Comparison of ENCODE assay signal across 8 mouse cellular contexts in the genomic region with DNA sequence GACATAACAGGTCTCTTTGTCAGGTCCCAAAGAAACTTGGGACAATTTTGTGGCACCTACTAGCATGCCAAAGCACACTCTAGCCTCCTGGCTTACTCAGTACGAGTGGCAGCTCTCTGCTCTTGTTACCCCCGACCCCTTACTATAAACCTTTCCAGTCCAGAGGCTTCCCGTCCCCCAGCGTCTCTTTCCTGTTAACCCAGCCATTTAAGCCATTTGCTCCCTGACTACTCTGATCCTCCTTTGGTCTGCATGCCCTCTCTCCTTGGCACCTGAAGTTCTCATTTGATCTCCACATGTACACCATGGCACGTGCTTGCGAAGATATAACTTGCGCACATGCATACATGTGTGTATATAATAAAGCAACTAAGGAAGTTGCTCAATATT. TPM values are rescaled to one million over a fixed set of nuclear protein-coding genes. Genes with fewer than 3 reads are reported as not detected.
DNase-seq lines count a peak whose midpoint lies in the region; ATAC-seq and TF ChIP-seq lines count a peak whose summit lies in the region.

No protein-coding gene starts in this region.

- no peak for TF ChIP-seq EP300 in ES-Bruce4 (IDR thresholded peaks at IDR 0.05; ENCODE audit: insufficient read depth, low read depth, low read length)
- TF ChIP-seq EP300 in liver, postnatal 0 days (IDR thresholded peaks at IDR 0.05; ENCODE audit: low read depth): no peak

- H3K4me2 ChIP-seq in heart, embryonic 11.5 days: peak overlapping the region; percentile 87
- H3K4me2 ChIP-seq in forebrain, postnatal 0 days (ENCODE audit: low read depth): peak overlapping the region; percentile 65
- H3K4me2 ChIP-seq in liver, postnatal 0 days (ENCODE audit: low read depth, low read length): peak overlapping the region; percentile 75

- peak overlapping the region; percentile 98 for H3K27ac ChIP-seq in heart, embryonic 11.5 days (ENCODE audit: low read depth, low read length)
- H3K27ac ChIP-seq in ES-Bruce4 (ENCODE audit: insufficient read depth, low read length): peak overlapping the region; percentile 4; the same call in 1 of the 2 replicates
- no peak overlapping the region; the same call in 1 of the 2 replicates for H3K27ac ChIP-seq in forebrain, postnatal 0 days (ENCODE audit: low read depth, low read length)
- H3K27ac ChIP-seq in liver, postnatal 0 days (ENCODE audit: low read depth): peak overlapping the region; percentile 96

- no peaks in the 10 kb centered on the region for H3K9me3 ChIP-seq in heart, embryonic 11.5 days (replicated peaks; ENCODE audit: control insufficient read depth, low read length)
- H3K9me3 ChIP-seq in ES-Bruce4 (replicated peaks; ENCODE audit: control insufficient read depth, insufficient read depth, low read length, poor library complexity, severe bottlenecking): no peaks in the 10 kb centered on the region
- no peaks in the 10 kb centered on the region for H3K9me3 ChIP-seq in forebrain, postnatal 0 days (ENCODE audit: low read length)
- H3K9me3 ChIP-seq in liver, postnatal 0 days (ENCODE audit: low read length): no peaks in the 10 kb centered on the region

- ATAC-seq in heart, embryonic 11.5 days (replicated peaks; ENCODE audit: insufficient number of reproducible peaks, low FRiP score, low TSS enrichment): no peak
- no peak for ATAC-seq in forebrain, postnatal 0 days
- no peak for ATAC-seq in liver, postnatal 0 days

- 61% methylated on average over 7 of the region's 7 CpGs for WGBS in heart, embryonic 11.5 days (ENCODE audit: insufficient replicate concordance)
- WGBS in forebrain, postnatal 0 days: 53% methylated on average over 7 of the region's 7 CpGs
- 39% methylated on average over 7 of the region's 7 CpGs for WGBS in liver, postnatal 0 days (ENCODE audit: insufficient replicate concordance)

- no peaks in the 10 kb centered on the region for H3K36me3 ChIP-seq in heart, embryonic 11.5 days (ENCODE audit: control insufficient read depth, insufficient read depth, low read length)
- H3K36me3 ChIP-seq in ES-Bruce4 (ENCODE audit: control insufficient read depth, insufficient read depth, low read length, poor library complexity, severe bottlenecking): 0 out of 2 replicates have a peak, but pooled peaks cover 2% of the 10 kb centered on the region
- no peaks in the 10 kb centered on the region for H3K36me3 ChIP-seq in forebrain, postnatal 0 days (ENCODE audit: insufficient read depth)
- H3K36me3 ChIP-seq in liver, postnatal 0 days (replicated peaks; ENCODE audit: insufficient read depth, low read length): no peaks in the 10 kb centered on the region

- no peak for TF ChIP-seq CTCF in ES-Bruce4 (IDR thresholded peaks at IDR 0.05; ENCODE audit: low read depth, low read length)
- TF ChIP-seq CTCF in forebrain, postnatal 0 days (IDR thresholded peaks at IDR 0.05; ENCODE audit: low read depth): no peak
- TF ChIP-seq CTCF in liver, postnatal 0 days (IDR thresholded peaks at IDR 0.05; ENCODE audit: low read depth): no peak

- peaks cover 19% of the 10 kb centered on the region for H3K4me1 ChIP-seq in heart, embryonic 11.5 days (ENCODE audit: control insufficient read depth, insufficient read depth, low read length)
- peaks cover 6% of the 10 kb centered on the region for H3K4me1 ChIP-seq in ES-Bruce4 (ENCODE audit: control insufficient read depth, insufficient read depth, low read length)
- H3K4me1 ChIP-seq in forebrain, postnatal 0 days (ENCODE audit: insufficient read depth): 0 out of 2 replicates have a peak, but pooled peaks cover 8% of the 10 kb centered on the region
- peaks cover 22% of the 10 kb centered on the region for H3K4me1 ChIP-seq in liver, postnatal 0 days (ENCODE audit: insufficient read depth)

- DNase-seq in heart, adult 8-10 months (ENCODE audit: low spot score): no peak
- no peak for DNase-seq in forebrain, postnatal 0 days
- DNase-seq in liver, postnatal 0 days: no peak
- DNase-seq in frontal cortex, postnatal 36 days (ENCODE audit: low spot score in 2 of 2): no peak
- no peak for DNase-seq in thymus, postnatal 0 days (ENCODE audit: low spot score)
- no peak for DNase-seq in left cerebral cortex, postnatal 25 days (ENCODE audit: low spot score in 2 of 2)

- TF ChIP-seq POLR2A in ES-Bruce4 (IDR thresholded peaks at IDR 0.05; ENCODE audit: insufficient read depth, low read length): no peak

- H3K4me3 ChIP-seq in heart, embryonic 11.5 days (ENCODE audit: low read depth, low read length): peak overlapping the region; percentile 66
- peak overlapping the region; percentile 84 for H3K4me3 ChIP-seq in ES-Bruce4 (ENCODE audit: low read depth, low read length)
- peak overlapping the region; percentile 64 for H3K4me3 ChIP-seq in forebrain, postnatal 0 days (ENCODE audit: low read depth, low read length)
- peak overlapping the region; percentile 67 for H3K4me3 ChIP-seq in liver, postnatal 0 days (ENCODE audit: low read depth, low read length)

- peak overlapping the region; percentile 82 for H3K9ac ChIP-seq in heart, embryonic 11.5 days (ENCODE audit: low read depth, low read length)
- peak overlapping the region; percentile 70 for H3K9ac ChIP-seq in ES-Bruce4 (ENCODE audit: low read depth, poor library complexity, severe bottlenecking)
- peak overlapping the region; percentile 75 for H3K9ac ChIP-seq in forebrain, postnatal 0 days
- peak overlapping the region; percentile 73 for H3K9ac ChIP-seq in liver, postnatal 0 days (replicated peaks)

- H3K27me3 ChIP-seq in heart, embryonic 11.5 days (ENCODE audit: control insufficient read depth, insufficient read depth, low read length): peaks cover 2% of the 10 kb centered on the region; the same call in 1 of the 2 replicates
- no peaks in the 10 kb centered on the region for H3K27me3 ChIP-seq in ES-Bruce4 (ENCODE audit: control insufficient read depth, insufficient read depth, low read length, poor library complexity, severe bottlenecking)
- H3K27me3 ChIP-seq in forebrain, postnatal 0 days (ENCODE audit: insufficient read depth, low read length): no peaks in the 10 kb centered on the region
- H3K27me3 ChIP-seq in liver, postnatal 0 days (ENCODE audit: insufficient read depth, low read length): no peaks in the 10 kb centered on the region

- intact Hi-C loops in left cerebral cortex, postnatal 25 days (cut with DNase I): loop anchor here (5.0 kb wide), 2 partner anchors 142 to 177 kb away; a partner anchor contains a TSS

RNA-seq across cellular contexts. Expression of a gene that starts 1.4 kb away (rescaled TPM):
- 58.2 and 59.9 TPM in 2 replicates for polyA plus RNA-seq in heart, embryonic 11.5 days (2014; fragmentation: Nextera tagmentation; extraction: Ambion mirVana)
- 10 to 100 TPM; 67.0 to 71.0 (median 70.2) TPM for total RNA-seq in heart, adult 8-10 months (2022)
- 45.8 and 48.4 TPM in 2 replicates for polyA plus RNA-seq in ES-Bruce4 (2011; ENCODE audit: insufficient read depth, insufficient read length, low read depth, missing spikeins)
- 46.3 and 61.1 TPM in 2 replicates for total RNA-seq in forebrain, postnatal 0 days (2014; rRNA removed)
- polyA plus RNA-seq in forebrain, postnatal 0 days (2015; fragmentation: Nextera tagmentation; extraction: Ambion mirVana): 86.7 and 91.4 TPM in 2 replicates
- polyA plus RNA-seq in liver, postnatal 0 days (2015; fragmentation: Nextera tagmentation; extraction: Ambion mirVana): 47.9 and 49.2 TPM in 2 replicates
- 51.0 and 52.2 TPM in 2 replicates for polyA plus RNA-seq in thymus, postnatal 0 days (2015; fragmentation: Nextera tagmentation; extraction: Ambion mirVana)
- total RNA-seq in left cerebral cortex, postnatal 25 days (2021): 10 to 100 TPM; 35.5 to 41.4 TPM

RNA-seq across cellular contexts. Expression of a gene that starts 13.0 kb away (rescaled TPM):
- polyA plus RNA-seq in heart, embryonic 11.5 days (2014; fragmentation: Nextera tagmentation; extraction: Ambion mirVana): 10.4 and 13.4 TPM in 2 replicates
- total RNA-seq in heart, adult 8-10 months (2022): 1 to 10 TPM in 3 of 4 experiments, under 1 TPM in 1; 0.88 to 2.4 (median 1.2) TPM
- 9.3 and 10.5 TPM in 2 replicates for polyA plus RNA-seq in ES-Bruce4 (2011; ENCODE audit: insufficient read depth, insufficient read length, low read depth, missing spikeins)
- total RNA-seq in forebrain, postnatal 0 days (2014; rRNA removed): 152 and 167 TPM in 2 replicates
- polyA plus RNA-seq in forebrain, postnatal 0 days (2015; fragmentation: Nextera tagmentation; extraction: Ambion mirVana): 143 and 171 TPM in 2 replicates
- polyA plus RNA-seq in liver, postnatal 0 days (2015; fragmentation: Nextera tagmentation; extraction: Ambion mirVana): 2.3 and 2.5 TPM in 2 replicates
- polyA plus RNA-seq in thymus, postnatal 0 days (2015; fragmentation: Nextera tagmentation; extraction: Ambion mirVana): 3.2 and 3.3 TPM in 2 replicates
- 100 to 1,000 TPM; 388 to 416 TPM for total RNA-seq in left cerebral cortex, postnatal 25 days (2021)

RNA-seq across cellular contexts. Expression of a gene that starts 24.3 kb away (rescaled TPM):
- 1.2 and 1.5 TPM in 2 replicates for polyA plus RNA-seq in heart, embryonic 11.5 days (2014; fragmentation: Nextera tagmentation; extraction: Ambion mirVana)
- total RNA-seq in heart, adult 8-10 months (2022): under 1 TPM in 1 of 4 experiments, not detected in 3; 0.28 TPM
- polyA plus RNA-seq in ES-Bruce4 (2011; ENCODE audit: insufficient read depth, insufficient read length, low read depth, missing spikeins): 22.4 and 26.3 TPM in 2 replicates
- 5.5 and 8.8 TPM in 2 replicates for total RNA-seq in forebrain, postnatal 0 days (2014; rRNA removed)
- 10.6 and 10.9 TPM in 2 replicates for polyA plus RNA-seq in forebrain, postnatal 0 days (2015; fragmentation: Nextera tagmentation; extraction: Ambion mirVana)
- polyA plus RNA-seq in liver, postnatal 0 days (2015; fragmentation: Nextera tagmentation; extraction: Ambion mirVana): 65.0 and 73.7 TPM in 2 replicates
- 6.4 and 6.8 TPM in 2 replicates for polyA plus RNA-seq in thymus, postnatal 0 days (2015; fragmentation: Nextera tagmentation; extraction: Ambion mirVana)
- total RNA-seq in left cerebral cortex, postnatal 25 days (2021): under 1 TPM; 0.39 to 0.62 TPM

RNA-seq across cellular contexts. Expression of a gene that starts 53.7 kb away (rescaled TPM):
- 29.2 and 30.9 TPM in 2 replicates for polyA plus RNA-seq in heart, embryonic 11.5 days (2014; fragmentation: Nextera tagmentation; extraction: Ambion mirVana)
- 10 to 100 TPM; 43.8 to 49.3 (median 45.5) TPM for total RNA-seq in heart, adult 8-10 months (2022)
- 7.9 and 8.0 TPM in 2 replicates for polyA plus RNA-seq in ES-Bruce4 (2011; ENCODE audit: insufficient read depth, insufficient read length, low read depth, missing spikeins)
- 11.8 and 14.6 TPM in 2 replicates for total RNA-seq in forebrain, postnatal 0 days (2014; rRNA removed)
- polyA plus RNA-seq in forebrain, postnatal 0 days (2015; fragmentation: Nextera tagmentation; extraction: Ambion mirVana): 50.1 and 52.3 TPM in 2 replicates
- 28.7 and 33.3 TPM in 2 replicates for polyA plus RNA-seq in liver, postnatal 0 days (2015; fragmentation: Nextera tagmentation; extraction: Ambion mirVana)
- polyA plus RNA-seq in thymus, postnatal 0 days (2015; fragmentation: Nextera tagmentation; extraction: Ambion mirVana): 28.7 and 28.8 TPM in 2 replicates
- 10 to 100 TPM; 38.3 to 42.4 TPM for total RNA-seq in left cerebral cortex, postnatal 25 days (2021)

RNA-seq across cellular contexts. Expression of a gene that starts 54.4 kb away (rescaled TPM):
- 74.8 and 78.3 TPM in 2 replicates for polyA plus RNA-seq in heart, embryonic 11.5 days (2014; fragmentation: Nextera tagmentation; extraction: Ambion mirVana)
- 10 to 100 TPM; 18.0 to 31.3 (median 23.7) TPM for total RNA-seq in heart, adult 8-10 months (2022)
- polyA plus RNA-seq in ES-Bruce4 (2011; ENCODE audit: insufficient read depth, insufficient read length, low read depth, missing spikeins): 71.1 and 102 TPM in 2 replicates
- total RNA-seq in forebrain, postnatal 0 days (2014; rRNA removed): 72.1 and 92.3 TPM in 2 replicates
- polyA plus RNA-seq in forebrain, postnatal 0 days (2015; fragmentation: Nextera tagmentation; extraction: Ambion mirVana): 68.0 and 69.6 TPM in 2 replicates
- 38.3 TPM in 2 replicates for polyA plus RNA-seq in liver, postnatal 0 days (2015; fragmentation: Nextera tagmentation; extraction: Ambion mirVana)
- polyA plus RNA-seq in thymus, postnatal 0 days (2015; fragmentation: Nextera tagmentation; extraction: Ambion mirVana): 103 and 119 TPM in 2 replicates
- 10 to 100 TPM; 49.7 to 51.0 TPM for total RNA-seq in left cerebral cortex, postnatal 25 days (2021)
